Mouse (Mus musculus) forebrain, embryonic 11.5 days (tissue): ENCODE measurements around the gene Spats2. TPM values are rescaled to one million over a fixed set of nuclear protein-coding genes. Genes with fewer than 3 reads are reported as not detected.
A peak's percentile ranks its signal among the peaks of the same experiment; 100 is the strongest.

Source experiments
- ATAC-seq: fragments of 200-750 bp; cut with Nextera tagmentation; replicated peaks from 2 replicates; pipeline ENCODE4 v1.8.0; 2017; ENCODE audit warnings: moderate TSS enrichment; ENCODE audit not compliant: low FRiP score
- DNase-seq: peaks from one replicate; pipeline ENCODE4 v3.0.0-alpha.2; 2017; ENCODE audit warnings: low spot score
- H3K27ac ChIP-seq: fragments of 300-500 bp; sonication (generic); 2 replicates; pipeline ENCODE4 v1.5.1; 2014; ENCODE audit warnings: low read depth, low read length
- H3K27me3 ChIP-seq: fragments of 300-500 bp; sonication (generic); 2 replicates; pipeline ENCODE4 v1.6.1; 2014; ENCODE audit warnings: mild to moderate bottlenecking, low read length, mixed read lengths; ENCODE audit not compliant: control insufficient read depth, insufficient read depth
- H3K36me3 ChIP-seq: fragments of 300-500 bp; sonication (generic); 2 replicates; pipeline ENCODE4 v1.6.1; 2014; ENCODE audit warnings: mild to moderate bottlenecking, low read length, moderate library complexity, mixed read lengths; ENCODE audit not compliant: control insufficient read depth, insufficient read depth
- H3K4me1 ChIP-seq: fragments of 300-500 bp; sonication (generic); replicated peaks from 2 replicates; pipeline ENCODE4 v1.6.1; 2014; ENCODE audit warnings: low read length, mixed read lengths; ENCODE audit not compliant: control insufficient read depth, insufficient read depth
- H3K4me2 ChIP-seq: fragments of 300-500 bp; sonication (generic); 2 replicates; pipeline ENCODE4 v1.6.1; 2014; ENCODE audit warnings: low read depth, mild to moderate bottlenecking, low read length, moderate library complexity, mixed read lengths; ENCODE audit not compliant: severe bottlenecking
- H3K4me3 ChIP-seq: fragments of 300-500 bp; sonication (generic); 2 replicates; pipeline ENCODE4 v1.5.1; 2014; ENCODE audit warnings: low read depth, low read length
- H3K9ac ChIP-seq: fragments of 300-500 bp; sonication (generic); 2 replicates; pipeline ENCODE4 v1.6.1; 2014; ENCODE audit warnings: low read length
- H3K9me3 ChIP-seq: fragments of 300-500 bp; sonication (generic); 2 replicates; pipeline ENCODE4 v1.6.1; 2016; ENCODE audit warnings: low read length, mixed read lengths; ENCODE audit not compliant: control insufficient read depth
- WGBS: fragments of 180-500 bp; shearing (Covaris S2); extraction: QIAGEN DNeasy Blood & Tissue Kit; methylation state at CpG from one replicate; pipeline ENCODE4 v1.1.7; 2014; 5-methylcytosine and 5-hydroxymethylcytosine counted together
- polyA plus RNA-seq: library from polyadenylated mRNA; unstranded; fragments of >200 nt; fragmentation: Nextera tagmentation; extraction: Ambion mirVana; gene quantifications from 2 replicates; pipeline ENCODE4 v1.2.1, GENCODE M21; 2014

Gene Spats2
- polyA plus RNA-seq, 1 experiment from 2014 or later: 60.7 TPM

GRCm38 (mm10) chr15:99107866-99108265 lies 17.9 kb upstream of the Spats2 start:
- Histone ChIP-seq H3K4me1 (no peaks in the 10 kb centered on the region), H3K36me3 (no peaks in the 10 kb centered on the region), H3K4me2 (no peak overlapping the region), H3K9me3 (no peaks in the 10 kb centered on the region), H3K9ac (no peak overlapping the region), H3K4me3 (no peak overlapping the region), H3K27me3 (no peaks in the 10 kb centered on the region), H3K27ac (no peak overlapping the region)
- DNase-seq: no peak
- 89% methylated on average over 3 of the region's 3 CpGs for WGBS
- no peak for ATAC-seq

GRCm38 (mm10) chr15:99111139-99111538 lies 14.6 kb upstream of the Spats2 start:
- no peaks in the 10 kb centered on the region for H3K4me1 ChIP-seq
- WGBS: 91% methylated on average over 3 of the region's 3 CpGs

GRCm38 (mm10) chr15:99111809-99112208 lies 13.9 kb upstream of the Spats2 start:
- Histone ChIP-seq H3K9me3 (no peaks in the 10 kb centered on the region), H3K4me2 (no peak overlapping the region), H3K4me3 (no peak overlapping the region), H3K27me3 (no peaks in the 10 kb centered on the region), H3K27ac (no peak overlapping the region), H3K9ac (no peak overlapping the region), H3K36me3 (no peaks in the 10 kb centered on the region), H3K4me1 (no peaks in the 10 kb centered on the region)
- DNase-seq: no peak
- WGBS: 71% methylated on average over 4 of the region's 4 CpGs
- no peak for ATAC-seq

More at GRCm38 (mm10) chr15:99111139-99111538, 14.6 kb upstream of the Spats2 start:
- ATAC-seq: no peak
- no peaks in the 10 kb centered on the region for H3K27me3 ChIP-seq
- H3K36me3 ChIP-seq: no peaks in the 10 kb centered on the region
- H3K4me2 ChIP-seq: no peak overlapping the region
- H3K4me3 ChIP-seq: no peak overlapping the region
- DNase-seq: no peak
- no peak overlapping the region for H3K27ac ChIP-seq
- H3K9me3 ChIP-seq: no peaks in the 10 kb centered on the region
- H3K9ac ChIP-seq: no peak overlapping the region

GRCm38 (mm10) chr15:99112843-99113395 lies 12.8 kb upstream of the Spats2 start:
- Histone ChIP-seq H3K4me2 (0 out of 2 replicates have a peak overlapping the region, but pooled peaks have one; percentile 11), H3K9me3 (no peaks in the 10 kb centered on the region), H3K27ac (no peak overlapping the region), H3K36me3 (no peaks in the 10 kb centered on the region), H3K27me3 (no peaks in the 10 kb centered on the region), H3K9ac (no peak overlapping the region), H3K4me1 (no peaks in the 10 kb centered on the region), H3K4me3 (no peak overlapping the region)
- ATAC-seq (no peak), DNase-seq (no peak)
- 70% methylated on average over 11 of the region's 11 CpGs for WGBS

GRCm38 (mm10) chr15:99113396-99113975 lies 12.2 kb upstream of the Spats2 start:
- no peak overlapping the region for H3K4me3 ChIP-seq
- DNase-seq: no peak
- ATAC-seq: no peak
- no peaks in the 10 kb centered on the region for H3K27me3 ChIP-seq
- WGBS: 6% methylated on average over 9 of the region's 9 CpGs
- no peaks in the 10 kb centered on the region for H3K9me3 ChIP-seq
- no peaks in the 10 kb centered on the region for H3K4me1 ChIP-seq
- H3K36me3 ChIP-seq: no peaks in the 10 kb centered on the region
- H3K9ac ChIP-seq: no peak overlapping the region
- H3K4me2 ChIP-seq: 0 out of 2 replicates have a peak overlapping the region, but pooled peaks have one; percentile 11
- H3K27ac ChIP-seq: no peak overlapping the region

GRCm38 (mm10) chr15:99114312-99115064 lies 11.2 kb upstream of the Spats2 start:
- 51% methylated on average over 14 of the region's 14 CpGs for WGBS
- Histone ChIP-seq H3K4me2 (no peak overlapping the region), H3K9me3 (no peaks in the 10 kb centered on the region), H3K9ac (no peak overlapping the region), H3K27me3 (no peaks in the 10 kb centered on the region), H3K27ac (no peak overlapping the region), H3K36me3 (no peaks in the 10 kb centered on the region), H3K4me1 (no peaks in the 10 kb centered on the region), H3K4me3 (no peak overlapping the region)
- no peak for ATAC-seq
- DNase-seq: no peak

- no peaks in the 10 kb centered on the region for H3K4me1 ChIP-seq
- H3K36me3 ChIP-seq: no peaks in the 10 kb centered on the region
- no peak overlapping the region for H3K4me3 ChIP-seq
- H3K27ac ChIP-seq: no peak overlapping the region
- 88% methylated on average over 7 of the region's 7 CpGs for WGBS
- H3K9me3 ChIP-seq: no peaks in the 10 kb centered on the region
- no peak for DNase-seq
- no peak for ATAC-seq
- H3K9ac ChIP-seq: no peak overlapping the region
- no peaks in the 10 kb centered on the region for H3K27me3 ChIP-seq
- no peak overlapping the region for H3K4me2 ChIP-seq
Observed at GRCm38 (mm10) chr15:99115065-99115423, 10.7 kb upstream of the Spats2 start.

GRCm38 (mm10) chr15:99116539-99116938 lies 9.2 kb upstream of the Spats2 start:
- H3K4me1 ChIP-seq: no peaks in the 10 kb centered on the region; the same call in 1 of the 2 replicates
- no peak for DNase-seq
- no peaks in the 10 kb centered on the region for H3K9me3 ChIP-seq
- H3K27me3 ChIP-seq: no peaks in the 10 kb centered on the region
- H3K36me3 ChIP-seq: no peaks in the 10 kb centered on the region
- no peak overlapping the region for H3K4me3 ChIP-seq
- no peak for ATAC-seq
- WGBS: 58% methylated on average over 11 of the region's 11 CpGs
- no peak overlapping the region for H3K4me2 ChIP-seq
- no peak overlapping the region for H3K9ac ChIP-seq
- no peak overlapping the region for H3K27ac ChIP-seq
